Mouse (Mus musculus): ENCODE measurements around the gene Polg2. TPM values are rescaled to one million over a fixed set of nuclear protein-coding genes. Genes with fewer than 3 reads are reported as not detected.

Polg2 gene
- polyA plus RNA-seq, 1 experiment = 4.1 TPM

DNA sequence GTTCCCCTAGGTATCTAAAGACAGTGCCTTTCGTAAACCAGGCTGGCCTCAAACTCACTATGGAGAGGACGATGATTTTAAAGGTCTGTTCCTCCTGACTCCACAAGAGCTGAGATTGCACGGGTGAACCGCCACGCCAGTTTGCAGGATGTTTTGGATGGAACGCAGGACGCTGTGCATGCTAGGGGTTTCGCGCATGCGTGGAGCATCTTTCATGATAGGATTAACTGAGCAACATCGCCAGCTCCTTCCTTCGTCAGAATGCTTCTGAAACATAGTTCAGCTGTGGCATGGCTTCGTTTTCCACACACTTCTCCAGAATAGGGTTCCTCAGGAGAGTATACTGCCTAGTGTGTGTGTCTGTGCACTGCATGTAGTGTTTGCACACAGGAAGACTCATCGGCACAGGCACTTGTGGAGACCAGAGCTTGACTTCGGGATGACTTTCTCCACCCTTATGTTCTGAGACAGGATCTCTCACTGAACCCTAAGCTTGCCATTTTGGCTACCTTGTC lies 55.7 kb downstream of the Polg2 start:
- Histone ChIP-seq H3K4me3 (ENCODE audit: insufficient read depth, low read length) (no peak overlapping the region), H3K4me1 (ENCODE audit: control insufficient read depth, insufficient read depth, low read length) (0 out of 2 replicates have a peak, but pooled peaks cover 5% of the 10 kb centered on the region), H3K27ac (ENCODE audit: insufficient read depth, low read length) (no peak overlapping the region)
- TF ChIP-seq POLR2A (IDR thresholded peaks at IDR 0.05; ENCODE audit: low read depth, low read length) (no peak), CTCF (IDR thresholded peaks at IDR 0.05; ENCODE audit: borderline replicate concordance, insufficient read depth, low read length) (no peak)

DNA sequence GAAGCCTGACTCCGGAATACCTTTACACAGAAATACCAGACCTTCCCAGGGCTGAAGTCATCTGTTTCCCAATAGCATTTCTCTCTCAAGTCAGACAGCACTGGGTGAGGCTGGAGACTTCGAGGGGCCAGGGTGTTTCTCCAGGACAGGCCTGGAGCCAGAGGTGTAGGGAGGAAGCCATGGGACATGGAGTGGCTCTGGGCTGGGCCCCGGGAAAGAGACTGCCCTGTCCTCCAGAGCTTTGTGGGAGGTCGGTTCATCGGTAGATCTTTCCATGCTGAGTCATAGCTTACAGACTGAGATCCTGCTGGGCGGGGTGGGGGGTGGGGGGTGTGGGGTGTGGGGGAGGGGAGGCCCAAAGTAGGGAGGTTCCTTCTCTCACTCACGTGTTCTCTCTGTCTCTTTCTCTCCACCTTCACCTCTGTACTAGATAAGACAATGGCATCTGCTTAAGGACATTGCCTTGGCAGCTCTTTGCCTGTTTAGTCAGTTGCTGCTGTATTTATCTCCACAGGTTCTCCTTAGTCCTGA lies 56.4 kb downstream of the Polg2 start:
- Histone ChIP-seq H3K4me3 (ENCODE audit: insufficient read depth, low read length) (no peak overlapping the region), H3K4me1 (ENCODE audit: control insufficient read depth, insufficient read depth, low read length) (0 out of 2 replicates have a peak, but pooled peaks cover 5% of the 10 kb centered on the region), H3K27ac (ENCODE audit: insufficient read depth, low read length) (no peak overlapping the region)
- TF ChIP-seq CTCF (IDR thresholded peaks at IDR 0.05; ENCODE audit: borderline replicate concordance, insufficient read depth, low read length) (no peak), POLR2A (IDR thresholded peaks at IDR 0.05; ENCODE audit: low read depth, low read length) (no peak)

DNA sequence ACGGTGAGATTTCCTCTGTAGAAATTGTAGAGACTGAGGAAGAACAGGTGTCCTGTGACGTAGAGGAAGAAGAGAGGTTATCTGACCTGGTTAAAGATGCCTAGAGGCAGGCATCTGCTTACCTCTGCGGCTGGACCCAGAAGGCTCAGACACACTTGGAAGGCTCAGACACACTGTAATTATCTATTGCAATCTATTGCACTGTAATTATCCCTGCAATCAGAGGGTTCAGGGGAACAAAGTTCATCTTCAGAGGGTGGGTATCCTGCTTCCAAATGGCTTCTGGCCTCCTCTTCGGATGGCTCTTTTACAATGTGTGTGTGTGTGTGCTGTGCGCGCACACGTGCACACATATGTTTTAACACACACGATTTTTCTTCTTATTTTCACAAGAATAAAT lies 59.0 kb downstream of the Polg2 start:
- TF ChIP-seq POLR2A (IDR thresholded peaks at IDR 0.05; ENCODE audit: low read depth, low read length) (no peak), CTCF (IDR thresholded peaks at IDR 0.05; ENCODE audit: borderline replicate concordance, insufficient read depth, low read length) (no peak)
- 0 out of 2 replicates have a peak, but pooled peaks cover 5% of the 10 kb centered on the region for H3K4me1 ChIP-seq (ENCODE audit: control insufficient read depth, insufficient read depth, low read length)
- H3K4me3 ChIP-seq (ENCODE audit: insufficient read depth, low read length) = no peak overlapping the region

More for the DNA sequence above, 59.0 kb downstream of the Polg2 start:
- no peak overlapping the region for H3K27ac ChIP-seq (ENCODE audit: insufficient read depth, low read length)

Other genes with a start within 250 kb of the Polg2 start
- 13.3 and 14.0 TPM in 2 replicates for gene Tex2, start 166.1 kb downstream of the Polg2 start, polyA plus RNA-seq (2011; ENCODE audit: insufficient read length, low read depth, missing spikeins)
- 0.32 and 1.0 TPM in 2 replicates for gene Pecam1, start 28.9 kb downstream of the Polg2 start, polyA plus RNA-seq (2011; ENCODE audit: insufficient read length, low read depth, missing spikeins)
- 0.43 and 1.4 TPM in 2 replicates for gene Milr1, start 28.3 kb downstream of the Polg2 start, polyA plus RNA-seq (2011; ENCODE audit: insufficient read length, low read depth, missing spikeins)
- gene Ddx5, start 9.6 kb upstream of the Polg2 start, polyA plus RNA-seq (2011; ENCODE audit: insufficient read length, low read depth, missing spikeins) = 769 and 953 TPM in 2 replicates
- 11.2 and 15.9 TPM in 2 replicates for gene Cep95, start 9.7 kb upstream of the Polg2 start, polyA plus RNA-seq (2011; ENCODE audit: insufficient read length, low read depth, missing spikeins)
- gene Smurf2, start 141.2 kb upstream of the Polg2 start, polyA plus RNA-seq (2011; ENCODE audit: insufficient read length, low read depth, missing spikeins) = 56.3 and 60.3 TPM in 2 replicates
- gene Kpna2, start 220.0 kb upstream of the Polg2 start, polyA plus RNA-seq (2011; ENCODE audit: insufficient read length, low read depth, missing spikeins) = 215 and 225 TPM in 2 replicates
- 0.60 and 1.4 TPM in 2 replicates for gene 1810010H24Rik, start 246.1 kb upstream of the Polg2 start, polyA plus RNA-seq (2011; ENCODE audit: insufficient read length, low read depth, missing spikeins)

All from embryonic fibroblast, embryonic 13.5 days (primary cell).